Mouse (Mus musculus) liver, embryonic 14.5 days (tissue): ENCODE results near the gene Ppp1r37. TPM values are rescaled to one million over a fixed set of nuclear protein-coding genes. Genes with fewer than 3 reads are reported as not detected.

Experiments used
- ATAC-seq: fragments of 200-750 bp; cut with Nextera tagmentation; 2 replicates; pipeline ENCODE4 v1.8.0; 2017; ENCODE audit warnings: moderate number of reproducible peaks, mild to moderate bottlenecking, moderate library complexity; ENCODE audit not compliant: insufficient read depth
- DNase-seq, 3 experiments: peaks; one replicate each; pipeline ENCODE4 v3.0.0-alpha.2; 2012 to 2013; ENCODE audit warnings: low read depth in 3 of 3, low spot score in 3 of 3
- H3K27ac ChIP-seq: fragments of 300-500 bp; sonication (generic); 2 replicates; pipeline ENCODE4 v1.5.1; 2014; ENCODE audit warnings: moderate library complexity, mild to moderate bottlenecking, control low read depth, inconsistent platforms
- H3K27me3 ChIP-seq: fragments of 300-500 bp; sonication (generic); 2 replicates; pipeline ENCODE4 v1.6.1; 2014; ENCODE audit warnings: mild to moderate bottlenecking, low read length, moderate library complexity; ENCODE audit not compliant: control insufficient read depth, insufficient read depth
- H3K36me3 ChIP-seq: fragments of 300-500 bp; sonication (generic); replicated peaks from 2 replicates; pipeline ENCODE4 v1.6.1; 2014; ENCODE audit warnings: low read depth; ENCODE audit not compliant: control insufficient read depth, insufficient read depth
- H3K4me1 ChIP-seq, 2 experiments: fragments of 200-500 bp in 1 of 2; fragments of 300-500 bp in 1 of 2; sonication (generic) in 1 of 2; replicated peaks; 2 replicates each; pipeline ENCODE4 v1.6.1; 2012 to 2014; ENCODE audit warnings: antibody characterized with exemption in 1 of 2, inconsistent platforms in 1 of 2, low read length in 1 of 2; ENCODE audit not compliant: control insufficient read depth in 2 of 2, insufficient read depth in 2 of 2
- H3K4me2 ChIP-seq: fragments of 300-500 bp; sonication (generic); 2 replicates; pipeline ENCODE4 v1.6.1; 2014; ENCODE audit warnings: low read depth, mild to moderate bottlenecking, control low read depth, moderate library complexity
- H3K4me3 ChIP-seq, 2 experiments: fragments of 200-500 bp in 1 of 2; fragments of 300-500 bp in 1 of 2; sonication (generic) in 1 of 2; 2 replicates each; pipeline ENCODE4 v1.5.1; 2012 to 2014; ENCODE audit warnings: low read depth in 2 of 2, low read length in 2 of 2, mild to moderate bottlenecking in 2 of 2, control low read depth in 1 of 2, inconsistent platforms in 1 of 2, moderate library complexity in 1 of 2; ENCODE audit not compliant: insufficient read depth in 1 of 2
- H3K9ac ChIP-seq: fragments of 300-500 bp; sonication (generic); replicated peaks from 2 replicates; pipeline ENCODE4 v1.6.1; 2014; ENCODE audit warnings: mild to moderate bottlenecking, control low read depth, moderate library complexity
- H3K9me3 ChIP-seq: fragments of 300-500 bp; sonication (generic); 2 replicates; pipeline ENCODE4 v1.6.1; 2016; ENCODE audit warnings: low read length, mixed read lengths; ENCODE audit not compliant: control insufficient read depth
- CTCF ChIP-seq: IDR thresholded peaks from 2 replicates; pipeline ENCODE4 v1.5.1; 2016; ENCODE audit warnings: antibody characterized with exemption, low read depth, control low read depth
- EP300 ChIP-seq: IDR thresholded peaks from 2 replicates; pipeline ENCODE4 v1.6.1; 2016; ENCODE audit warnings: antibody characterized with exemption, low read depth
- WGBS: fragments of 180-500 bp; shearing (Covaris S2); extraction: QIAGEN DNeasy Blood & Tissue Kit; methylation state at CpG from one replicate; pipeline ENCODE4 v1.1.7; 2014; ENCODE audit not compliant: insufficient replicate concordance; 5-methylcytosine and 5-hydroxymethylcytosine counted together
- polyA plus RNA-seq, 2 experiments: library from polyadenylated mRNA; depleted of rRNA in 1 of 2; stranded (reverse) in 1 of 2; unstranded in 1 of 2; fragments of >200 nt; fragmentation: Nextera tagmentation in 1 of 2; extraction: Ambion mirVana in 1 of 2; gene quantifications; 2 replicates each; pipeline versions ENCODE4 v1.2.1 to v1.2.3; 2012 to 2014

The Ppp1r37 gene
- polyA plus RNA-seq, 2 experiments: 1.5 to 21.8 TPM

GRCm38 (mm10) chr7:19508924-19509568, 53.8 kb downstream of the Ppp1r37 start:
- Histone ChIP-seq H3K27me3 (no peaks in the 10 kb centered on the region), H3K27ac (peak overlapping the region; percentile 1; the same call in 1 of the 2 replicates), H3K9ac (peak overlapping the region; percentile 71), H3K36me3 (no peaks in the 10 kb centered on the region), H3K4me3 (peak overlapping the region; percentile 76 to 98), H3K4me2 (peak overlapping the region; percentile 78), H3K9me3 (no peaks in the 10 kb centered on the region), H3K4me1 (peaks cover 7 to 13% of the 10 kb centered on the region in 2 experiments)
- ATAC-seq (peak; percentile 21; the same call in 1 of the 2 replicates), DNase-seq (no peak)
- TF ChIP-seq CTCF: 0 out of 2 replicates have a peak, but pooled peaks have one; percentile 2
- TF ChIP-seq EP300: no peak
- 2% methylated on average over 15 of the region's 15 CpGs for WGBS

GRCm38 (mm10) chr7:19508150-19508923, 54.5 kb downstream of the Ppp1r37 start, which contains the start of the genes Bloc1s3 and Trappc6a:
Bloc1s3 (minus strand) TSS chr7:19508367.
Trappc6a (plus strand) TSS chr7:19508395.
- no peak for TF ChIP-seq EP300
- 0 out of 2 replicates have a peak, but pooled peaks have one; percentile 1 for TF ChIP-seq CTCF
- Histone ChIP-seq H3K9me3 (no peaks in the 10 kb centered on the region), H3K36me3 (no peaks in the 10 kb centered on the region), H3K4me1 (peaks cover 7 to 13% of the 10 kb centered on the region in 2 experiments), H3K27me3 (no peaks in the 10 kb centered on the region), H3K4me3 (peak within 1 kb of the TSS; percentile 76 to 98), H3K27ac (peak within 1 kb of the TSS; percentile 46), H3K4me2 (peak within 1 kb of the TSS; percentile 78), H3K9ac (peak within 1 kb of the TSS; percentile 71)
- DNase-seq: peak; percentile 86 to 88 (median 88)
- WGBS: under 1% methylated on average over 56 of the region's 56 CpGs
- peak; percentile 95 for ATAC-seq

GRCm38 (mm10) chr7:19507612-19507981, 55.3 kb downstream of the Ppp1r37 start:
- no peaks in the 10 kb centered on the region for H3K27me3 ChIP-seq
- DNase-seq: no peak
- TF ChIP-seq CTCF: no peak
- TF ChIP-seq EP300: no peak

GRCm38 (mm10) chr7:19506969-19507611, 55.8 kb downstream of the Ppp1r37 start:
- no peaks in the 10 kb centered on the region for H3K36me3 ChIP-seq
- no peak for ATAC-seq
- H3K27ac ChIP-seq: no peak overlapping the region
- TF ChIP-seq CTCF (no peak), EP300 (no peak)
- H3K4me2 ChIP-seq: peak overlapping the region; percentile 78
- H3K4me1 ChIP-seq: peaks cover 7 to 13% of the 10 kb centered on the region in 2 experiments
- no peak for DNase-seq
- H3K9me3 ChIP-seq: no peaks in the 10 kb centered on the region
- WGBS: 1% methylated on average over 67 of the region's 71 CpGs
- peak overlapping the region; percentile 76 to 98 for H3K4me3 ChIP-seq
- peak overlapping the region; percentile 71 for H3K9ac ChIP-seq
- H3K27me3 ChIP-seq: no peaks in the 10 kb centered on the region

More at GRCm38 (mm10) chr7:19507612-19507981, 55.3 kb downstream of the Ppp1r37 start:
- no peaks in the 10 kb centered on the region for H3K9me3 ChIP-seq
- 3% methylated on average over 18 of the region's 18 CpGs for WGBS
- peak overlapping the region; percentile 78 for H3K4me2 ChIP-seq
- peaks cover 7 to 13% of the 10 kb centered on the region in 2 experiments for H3K4me1 ChIP-seq
- no peak for ATAC-seq
- H3K9ac ChIP-seq: peak overlapping the region; percentile 71
- no peaks in the 10 kb centered on the region for H3K36me3 ChIP-seq
- H3K4me3 ChIP-seq: peak overlapping the region; percentile 76 to 98
- peak overlapping the region; percentile 46 for H3K27ac ChIP-seq
